Mouse (Mus musculus): Measurements from ENCODE around the gene Eif2d.

DNA sequence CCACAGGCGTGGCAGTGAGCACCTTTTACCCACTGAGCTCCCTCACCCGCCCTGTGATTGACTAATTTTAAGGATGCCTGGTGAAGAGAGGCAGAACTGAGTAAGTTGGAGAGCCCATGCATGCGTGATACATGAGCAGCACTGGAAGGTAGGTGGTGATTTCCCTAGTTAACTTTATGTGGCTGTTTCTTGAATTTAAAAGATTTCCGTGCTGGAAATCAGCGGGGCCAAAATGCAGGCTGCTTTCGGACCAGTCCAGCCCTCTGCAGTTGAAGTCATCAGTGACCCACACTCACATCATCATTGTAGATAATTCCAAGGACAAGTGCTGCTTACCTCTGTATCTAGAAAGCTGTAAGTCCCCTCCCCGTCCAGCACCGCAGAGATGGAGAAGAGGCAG is 22.8 kb downstream of the Eif2d start:
- TF ChIP-seq CTCF (IDR thresholded peaks at IDR 0.05; ENCODE audit: borderline replicate concordance, insufficient read depth, low read depth, low read length) (no peak), POLR2A (IDR thresholded peaks at IDR 0.05; ENCODE audit: borderline replicate concordance, insufficient read depth, low read length) (no peak)
